Mouse (Mus musculus) lung, embryonic 14.5 days (tissue): ENCODE measurements at regions not wholly inside any gene's neighbourhood (a gene's known extent, or its start where the extent isn't known, plus 50 kb on each side); places are given as distances from the start of the nearest gene placed in this dataset.

ENCODE experiments used
- ATAC-seq: fragments of 200-750 bp; cut with Nextera tagmentation; 2 replicates; pipeline ENCODE4 v1.8.0; 2017; ENCODE audit warnings: mild to moderate bottlenecking, moderate TSS enrichment, moderate library complexity; ENCODE audit not compliant: insufficient read depth
- DNase-seq: peaks from one replicate; pipeline ENCODE4 v3.0.0-alpha.2; 2015
- H3K27ac ChIP-seq: fragments of 300-500 bp; sonication (generic); 2 replicates; pipeline ENCODE4 v1.5.1; 2014; ENCODE audit warnings: low read depth, mild to moderate bottlenecking, moderate library complexity
- H3K27me3 ChIP-seq: fragments of 300-500 bp; sonication (generic); 2 replicates; pipeline ENCODE4 v1.6.1; 2014; ENCODE audit warnings: low read length, control low read depth; ENCODE audit not compliant: insufficient read depth
- H3K36me3 ChIP-seq: fragments of 300-500 bp; sonication (generic); 2 replicates; pipeline ENCODE4 v1.6.1; 2014; ENCODE audit warnings: control low read depth; ENCODE audit not compliant: insufficient read depth
- H3K4me1 ChIP-seq: fragments of 300-500 bp; sonication (generic); 2 replicates; pipeline ENCODE4 v1.6.1; 2014; ENCODE audit warnings: antibody characterized with exemption, control low read depth; ENCODE audit not compliant: insufficient read depth
- H3K4me2 ChIP-seq: fragments of 300-500 bp; sonication (generic); 2 replicates; pipeline ENCODE4 v1.6.1; 2014; ENCODE audit warnings: mild to moderate bottlenecking
- H3K4me3 ChIP-seq: fragments of 300-500 bp; sonication (generic); 2 replicates; pipeline ENCODE4 v1.5.1; 2014; ENCODE audit warnings: low read depth, low read length
- H3K9ac ChIP-seq: fragments of 300-500 bp; sonication (generic); 2 replicates; pipeline ENCODE4 v1.6.1; 2014
- H3K9me3 ChIP-seq: fragments of 300-500 bp; sonication (generic); 2 replicates; pipeline ENCODE4 v1.6.1; 2016; ENCODE audit warnings: low read depth, low read length, control low read depth
- CTCF ChIP-seq: IDR thresholded peaks from 2 replicates; pipeline ENCODE4 v1.5.1; 2016; ENCODE audit warnings: antibody characterized with exemption, low read depth
- whole genome bisulfite sequencing: fragments of 180-500 bp; shearing (Covaris S2); extraction: QIAGEN DNeasy Blood & Tissue Kit; methylation state at CpG from one replicate; pipeline ENCODE4 v1.1.7; 2014; 5-methylcytosine and 5-hydroxymethylcytosine counted together

DNA sequence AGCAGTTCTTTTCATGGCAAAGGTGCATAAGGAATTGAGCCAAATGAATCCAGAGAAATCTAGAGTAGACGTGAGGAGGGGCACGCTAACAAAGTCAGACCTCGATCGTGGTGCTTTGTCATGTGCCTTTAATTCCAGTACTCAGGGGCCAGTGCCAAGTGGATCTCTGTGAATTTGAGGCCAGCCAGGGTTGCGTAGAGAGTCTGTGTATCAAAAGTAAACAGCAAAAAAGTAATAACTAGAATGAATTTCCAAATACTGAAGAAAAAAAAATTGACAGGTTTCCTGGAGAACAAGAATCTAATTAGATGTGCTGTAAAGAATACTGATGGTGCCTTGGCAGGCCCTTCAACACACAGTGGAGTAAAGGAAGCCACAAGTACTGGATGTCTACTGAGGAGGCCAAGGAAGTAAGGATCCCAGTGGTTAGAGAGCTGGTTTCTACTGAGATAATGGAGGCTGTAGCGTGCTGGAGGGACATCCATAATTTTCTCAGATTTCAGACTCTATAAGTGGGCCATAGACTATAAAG lies 153.9 kb upstream of the Rag2 start:
- no peak for TF ChIP-seq CTCF
- H3K36me3 ChIP-seq, result no peaks in the 10 kb centered on the region
- WGBS, result 68% methylated on average over 6 of the region's 6 CpGs
- no peaks in the 10 kb centered on the region for H3K9me3 ChIP-seq
- H3K27ac ChIP-seq, result no peak overlapping the region
- ATAC-seq, result no peak
- no peak overlapping the region for H3K9ac ChIP-seq
- H3K4me2 ChIP-seq, result no peak overlapping the region
- no peak overlapping the region for H3K4me3 ChIP-seq
- H3K27me3 ChIP-seq, result no peaks in the 10 kb centered on the region
- no peaks in the 10 kb centered on the region for H3K4me1 ChIP-seq
- DNase-seq, result no peak

GRCm38 (mm10) chr2:101472449-101473115 lies 151.9 kb upstream of the Rag2 start:
- Histone ChIP-seq H3K9ac (no peak overlapping the region), H3K27ac (no peak overlapping the region), H3K4me2 (no peak overlapping the region), H3K27me3 (no peaks in the 10 kb centered on the region), H3K4me1 (no peaks in the 10 kb centered on the region), H3K4me3 (no peak overlapping the region), H3K9me3 (no peaks in the 10 kb centered on the region), H3K36me3 (no peaks in the 10 kb centered on the region)
- TF ChIP-seq CTCF, result peak; percentile 96
- WGBS, result 32% methylated on average over 8 of the region's 8 CpGs
- peak; percentile 83 for ATAC-seq
- DNase-seq, result peak; percentile 96

DNA sequence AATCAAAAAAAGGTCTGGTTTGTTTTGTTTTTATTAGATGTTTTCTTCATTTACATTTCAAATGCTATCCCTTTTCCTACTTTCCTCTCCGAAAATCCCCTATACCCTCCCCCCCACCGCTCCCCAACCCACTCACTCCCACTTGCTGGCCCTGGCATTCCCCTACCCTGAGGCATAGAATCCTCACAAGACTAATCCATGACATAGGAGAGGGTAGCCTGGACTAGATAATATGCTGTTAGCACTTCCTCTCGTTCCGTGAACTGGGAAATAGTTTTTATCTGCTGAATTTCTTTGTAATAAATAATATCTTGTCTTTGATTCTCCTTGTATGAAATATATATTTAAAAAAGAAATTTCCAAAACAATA lies 151.4 kb upstream of the Rag2 start:
- DNase-seq, result no peak
- Histone ChIP-seq H3K4me3 (no peak overlapping the region), H3K4me1 (no peaks in the 10 kb centered on the region), H3K36me3 (no peaks in the 10 kb centered on the region), H3K4me2 (no peak overlapping the region), H3K9ac (no peak overlapping the region), H3K27me3 (no peaks in the 10 kb centered on the region), H3K27ac (no peak overlapping the region), H3K9me3 (no peaks in the 10 kb centered on the region)
- ATAC-seq, result peak; percentile 82; the same call in 1 of the 2 replicates
- 83% methylated on average over 4 of the region's 4 CpGs for WGBS
- TF ChIP-seq CTCF, result no peak

- Histone ChIP-seq H3K9me3 (no peaks in the 10 kb centered on the region), H3K27me3 (no peaks in the 10 kb centered on the region), H3K4me3 (no peak overlapping the region), H3K36me3 (no peaks in the 10 kb centered on the region), H3K9ac (no peak overlapping the region), H3K4me2 (no peak overlapping the region), H3K4me1 (no peaks in the 10 kb centered on the region), H3K27ac (no peak overlapping the region)
- no peak for TF ChIP-seq CTCF
- DNase-seq (peak; percentile 56), ATAC-seq (no peak; the same call in 1 of the 2 replicates)
- WGBS, result 38% methylated on average over 2 of the region's 2 CpGs
Measured at GRCm38 (mm10) chr2:101476862-101477261, 147.7 kb upstream of the Rag2 start.

- no peak overlapping the region for H3K4me3 ChIP-seq
- no peak for ATAC-seq
- H3K4me2 ChIP-seq, result no peak overlapping the region
- no peaks in the 10 kb centered on the region for H3K4me1 ChIP-seq
- no peak for DNase-seq
- WGBS, result 93% methylated on average over 2 of the region's 2 CpGs
- H3K27ac ChIP-seq, result no peak overlapping the region
- no peaks in the 10 kb centered on the region for H3K9me3 ChIP-seq
- no peak for TF ChIP-seq CTCF
- no peak overlapping the region for H3K9ac ChIP-seq
- H3K36me3 ChIP-seq, result no peaks in the 10 kb centered on the region
- no peaks in the 10 kb centered on the region for H3K27me3 ChIP-seq
Measured at GRCm38 (mm10) chr2:101490207-101490606, 134.3 kb upstream of the Rag2 start.

DNA sequence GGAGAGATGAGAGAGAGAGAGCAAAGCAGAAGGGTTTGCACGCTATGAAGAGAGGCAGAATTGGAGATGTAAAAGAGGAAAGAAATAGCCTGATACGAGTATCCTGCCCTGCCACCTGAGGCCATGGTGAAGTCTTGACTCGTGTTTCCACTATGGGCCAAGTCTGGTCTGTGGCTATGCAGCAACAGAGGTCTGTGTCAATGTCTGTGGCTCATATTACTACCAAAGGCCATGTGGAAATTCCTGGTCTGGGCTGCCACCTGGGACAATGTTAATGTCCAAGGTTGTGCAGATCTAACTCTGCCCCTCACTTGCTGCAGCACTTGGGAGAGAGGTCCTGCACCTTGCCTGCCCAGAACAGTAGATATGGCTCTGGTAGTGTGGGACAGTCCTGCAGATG lies 132.8 kb upstream of the Rag2 start:
- DNase-seq (peak; percentile 18), ATAC-seq (peak; percentile 56; the same call in 1 of the 2 replicates)
- Histone ChIP-seq H3K27ac (peak overlapping the region; percentile 36; the same call in 1 of the 2 replicates), H3K4me1 (no peaks in the 10 kb centered on the region), H3K4me2 (no peak overlapping the region), H3K9ac (no peak overlapping the region), H3K36me3 (no peaks in the 10 kb centered on the region), H3K4me3 (no peak overlapping the region), H3K9me3 (no peaks in the 10 kb centered on the region), H3K27me3 (no peaks in the 10 kb centered on the region)
- TF ChIP-seq CTCF, result no peak
- 57% methylated on average over 3 of the region's 3 CpGs for WGBS

DNA sequence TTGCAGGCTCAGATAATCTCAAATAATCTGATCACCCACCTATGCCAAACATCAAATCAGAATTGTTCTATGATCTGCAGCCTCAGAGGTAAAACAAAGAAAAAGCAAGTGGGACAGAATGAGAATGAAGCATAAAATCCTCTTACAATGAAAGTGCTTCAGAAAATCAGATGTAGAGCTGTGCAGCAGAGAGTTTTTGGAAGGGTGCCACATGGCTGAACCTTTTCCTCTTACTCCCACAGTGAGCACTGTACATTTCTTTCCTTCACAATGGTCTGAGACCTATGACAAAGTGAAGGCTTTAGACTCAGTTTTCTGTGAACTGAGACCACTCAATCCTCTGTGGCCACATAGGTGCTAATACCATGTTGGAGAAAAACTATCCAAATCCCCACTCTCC lies 116.4 kb upstream of the Rag2 start:
- no peak overlapping the region for H3K4me3 ChIP-seq
- no peak for TF ChIP-seq CTCF
- H3K4me1 ChIP-seq, result no peaks in the 10 kb centered on the region
- H3K36me3 ChIP-seq, result no peaks in the 10 kb centered on the region
- H3K27ac ChIP-seq, result no peak overlapping the region
- peak; percentile 54 for DNase-seq
- no peak overlapping the region for H3K9ac ChIP-seq
- no peak for ATAC-seq
- no peaks in the 10 kb centered on the region for H3K9me3 ChIP-seq
- H3K27me3 ChIP-seq, result no peaks in the 10 kb centered on the region
- no peak overlapping the region for H3K4me2 ChIP-seq
